Mouse (Mus musculus) heart, embryonic 13.5 days (tissue): ENCODE results near the gene Fggy. TPM values are rescaled to one million over a fixed set of nuclear protein-coding genes. Genes with fewer than 3 reads are reported as not detected.
A peak's percentile ranks its signal among the peaks of the same experiment; 100 is the strongest.

Source experiments
- ATAC-seq: fragments of 200-750 bp; cut with Nextera tagmentation; 2 replicates; pipeline ENCODE4 v1.8.0; 2017; ENCODE audit warnings: moderate TSS enrichment; ENCODE audit not compliant: insufficient number of reproducible peaks, low FRiP score, low TSS enrichment; ENCODE audit errors: extremely low read depth
- H3K27ac ChIP-seq: fragments of 300-500 bp; sonication (generic); replicated peaks from 2 replicates; pipeline ENCODE4 v1.5.1; 2015; ENCODE audit warnings: moderate library complexity, mild to moderate bottlenecking, inconsistent platforms
- H3K27me3 ChIP-seq: fragments of 300-500 bp; sonication (generic); replicated peaks from 2 replicates; pipeline ENCODE4 v1.6.1; 2015; ENCODE audit warnings: mild to moderate bottlenecking, inconsistent platforms
- H3K36me3 ChIP-seq: fragments of 300-500 bp; sonication (generic); 2 replicates; pipeline ENCODE4 v1.6.1; 2015; ENCODE audit warnings: mild to moderate bottlenecking, inconsistent platforms
- H3K4me1 ChIP-seq: fragments of 300-500 bp; sonication (generic); 2 replicates; pipeline ENCODE4 v1.6.1; 2015; ENCODE audit warnings: inconsistent platforms
- H3K4me2 ChIP-seq: fragments of 300-500 bp; sonication (generic); 2 replicates; pipeline ENCODE4 v1.6.1; 2015; ENCODE audit warnings: inconsistent platforms, mild to moderate bottlenecking, moderate library complexity
- H3K4me3 ChIP-seq: fragments of 300-500 bp; sonication (generic); 2 replicates; pipeline ENCODE4 v1.5.1; 2015; ENCODE audit warnings: moderate library complexity, mild to moderate bottlenecking, inconsistent platforms
- H3K9ac ChIP-seq: fragments of 300-500 bp; sonication (generic); 2 replicates; pipeline ENCODE4 v1.6.1; 2015; ENCODE audit warnings: inconsistent platforms, mild to moderate bottlenecking, moderate library complexity
- H3K9me3 ChIP-seq: fragments of 300-500 bp; sonication (generic); 2 replicates; pipeline ENCODE4 v1.6.1; 2016; ENCODE audit warnings: inconsistent platforms
- WGBS: fragments of 180-500 bp; shearing (Covaris S2); methylation state at CpG from one replicate; pipeline ENCODE4 v1.1.7; 2015; ENCODE audit warnings: mixed read lengths; 5-methylcytosine and 5-hydroxymethylcytosine counted together
- polyA plus RNA-seq: library from polyadenylated mRNA; unstranded; fragments of >200 nt; fragmentation: Nextera tagmentation; extraction: Ambion mirVana; gene quantifications from 2 replicates; pipeline ENCODE4 v1.2.1, GENCODE M21; 2015

Gene Fggy
- polyA plus RNA-seq, 1 experiment from 2014 or later = 4.2 TPM

DNA sequence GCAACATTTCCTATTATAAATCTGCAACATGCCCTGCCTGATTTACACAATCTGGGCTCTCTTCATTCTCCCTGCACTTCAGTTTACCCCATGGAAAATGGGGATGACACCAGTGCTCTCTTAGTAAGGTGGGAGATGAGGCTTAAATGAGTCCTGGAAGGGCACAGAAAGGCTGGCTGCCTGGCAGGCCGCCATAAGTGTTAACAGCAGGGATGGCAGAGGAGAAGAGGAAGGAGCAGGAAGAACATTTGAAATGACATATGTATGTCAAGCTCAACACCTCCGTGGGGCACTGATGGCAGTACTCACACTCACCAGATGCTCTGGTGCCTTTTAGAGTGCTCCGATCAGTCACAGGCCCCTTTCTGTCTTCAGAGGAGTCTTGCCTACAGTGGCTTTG is 308.6 kb downstream of the Fggy start:
- no peak overlapping the region for H3K9ac ChIP-seq
- no peaks in the 10 kb centered on the region for H3K27me3 ChIP-seq
- 55% methylated on average over 3 of the region's 3 CpGs for WGBS
- H3K4me2 ChIP-seq = no peak overlapping the region
- H3K4me3 ChIP-seq = no peak overlapping the region
- H3K36me3 ChIP-seq = no peaks in the 10 kb centered on the region
- no peaks in the 10 kb centered on the region for H3K9me3 ChIP-seq
- no peak for ATAC-seq
- no peak overlapping the region for H3K27ac ChIP-seq
- peaks cover 28% of the 10 kb centered on the region for H3K4me1 ChIP-seq

DNA sequence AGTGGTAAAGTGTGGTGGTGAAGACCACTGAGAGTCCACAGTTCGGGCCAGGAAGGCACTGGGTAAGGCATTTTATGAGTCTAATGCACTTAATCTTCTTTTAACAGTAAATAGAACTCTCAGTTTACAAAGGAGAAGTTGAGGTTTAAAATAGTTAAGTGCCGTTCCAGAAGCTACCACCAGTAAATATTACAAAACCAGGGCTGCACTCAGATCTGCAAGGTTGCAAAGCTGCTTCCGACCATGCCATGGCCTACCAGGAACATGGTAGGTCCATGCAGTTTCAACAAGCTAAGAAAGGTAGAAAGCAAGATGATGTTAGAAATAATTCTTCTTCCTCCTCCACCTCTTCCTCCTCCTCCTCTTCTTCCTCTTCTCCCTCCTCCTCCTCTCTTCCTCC is 309.8 kb downstream of the Fggy start:
- H3K9ac ChIP-seq = no peak overlapping the region
- no peak for ATAC-seq
- no peak overlapping the region for H3K4me3 ChIP-seq
- no peaks in the 10 kb centered on the region for H3K36me3 ChIP-seq
- WGBS = 85% methylated on average over 3 of the region's 3 CpGs
- no peak overlapping the region for H3K4me2 ChIP-seq
- H3K27me3 ChIP-seq = no peaks in the 10 kb centered on the region
- H3K27ac ChIP-seq = no peak overlapping the region
- no peaks in the 10 kb centered on the region for H3K9me3 ChIP-seq
- H3K4me1 ChIP-seq = peaks cover 22% of the 10 kb centered on the region

DNA sequence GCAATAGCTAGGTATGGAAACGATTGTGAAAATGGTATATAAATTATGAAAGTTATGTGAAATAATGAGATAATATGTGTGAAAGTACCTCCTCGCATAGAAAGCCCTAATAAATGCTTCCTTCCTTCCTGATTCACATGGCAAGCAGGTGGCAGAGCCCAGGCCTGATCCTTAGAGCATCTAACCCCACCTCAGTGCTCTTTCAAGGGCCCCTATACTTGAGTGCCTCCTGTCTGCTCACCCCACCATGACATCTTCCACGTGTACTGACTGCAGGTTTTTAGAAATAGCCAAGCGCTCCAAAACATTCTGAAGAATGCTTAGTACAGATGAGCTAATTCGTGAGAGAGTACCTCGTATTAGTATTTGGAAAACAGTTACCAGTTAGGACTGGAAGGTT is 311.0 kb downstream of the Fggy start:
- WGBS = 66% methylated on average over 6 of the region's 6 CpGs
- H3K9ac ChIP-seq = no peak overlapping the region
- H3K4me3 ChIP-seq = no peak overlapping the region
- H3K4me1 ChIP-seq = peaks cover 10% of the 10 kb centered on the region
- H3K4me2 ChIP-seq = no peak overlapping the region
- no peaks in the 10 kb centered on the region for H3K9me3 ChIP-seq
- no peaks in the 10 kb centered on the region for H3K36me3 ChIP-seq
- ATAC-seq = no peak
- no peaks in the 10 kb centered on the region for H3K27me3 ChIP-seq
- H3K27ac ChIP-seq = no peak overlapping the region

DNA sequence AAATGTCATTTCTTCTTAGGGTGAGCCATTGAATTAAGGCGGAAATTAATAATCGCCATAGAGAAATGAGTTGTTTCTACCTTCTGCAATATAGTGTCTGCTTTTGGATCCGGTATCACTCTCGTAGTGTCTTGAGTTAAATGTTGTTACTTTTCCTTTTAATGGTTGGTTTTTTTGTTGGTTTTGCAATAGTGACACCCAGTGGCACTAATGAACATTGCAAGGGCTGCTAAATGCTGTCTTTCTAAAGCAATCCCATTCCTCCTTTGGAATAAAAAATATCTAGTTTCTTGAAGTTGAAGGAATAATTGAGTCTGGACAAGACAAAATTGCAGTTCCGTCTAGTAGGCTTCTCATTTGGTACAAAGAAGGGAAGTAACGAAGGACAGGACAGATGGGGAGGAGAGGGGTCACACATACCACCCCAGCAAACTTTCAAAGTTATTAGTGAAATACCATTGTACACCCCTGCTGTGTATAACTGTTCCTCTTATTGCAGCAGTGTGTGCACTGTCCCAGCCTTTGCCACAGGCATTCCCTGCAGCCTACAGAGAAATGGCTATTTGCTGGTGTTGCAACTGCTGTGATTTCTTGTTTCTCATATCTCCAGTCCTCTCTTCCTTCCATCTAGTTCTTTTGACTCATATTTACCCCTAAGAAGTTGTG is 314.0 kb downstream of the Fggy start:
- Histone ChIP-seq H3K9me3 (no peaks in the 10 kb centered on the region), H3K9ac (no peak overlapping the region), H3K4me1 (no peaks in the 10 kb centered on the region), H3K4me3 (no peak overlapping the region), H3K27ac (no peak overlapping the region), H3K27me3 (no peaks in the 10 kb centered on the region), H3K4me2 (peak overlapping the region; percentile 50), H3K36me3 (no peaks in the 10 kb centered on the region)
- 21% methylated on average over 6 of the region's 6 CpGs for WGBS
- ATAC-seq = no peak

DNA sequence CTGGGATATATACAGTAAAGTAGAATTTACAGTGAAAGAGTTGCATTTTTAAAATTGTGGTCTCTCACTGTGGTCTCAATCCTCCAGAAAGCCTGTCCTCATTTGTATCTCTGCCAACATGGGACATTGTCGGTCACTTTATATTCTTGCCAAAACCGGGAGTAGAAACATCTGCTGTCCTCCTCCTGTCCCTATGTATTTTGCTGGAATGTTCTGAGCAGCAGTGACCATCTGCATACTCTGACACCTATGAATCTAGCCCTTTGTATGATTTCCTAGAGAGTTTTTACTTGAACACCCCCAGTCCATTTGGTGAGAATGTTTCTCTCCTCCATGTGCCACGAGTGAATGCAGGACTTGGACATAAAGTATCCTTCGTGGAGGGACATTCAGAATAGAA is 318.6 kb downstream of the Fggy start:
- ATAC-seq = no peak
- Histone ChIP-seq H3K4me3 (no peak overlapping the region), H3K27me3 (no peaks in the 10 kb centered on the region), H3K4me2 (no peak overlapping the region), H3K27ac (no peak overlapping the region), H3K9me3 (no peaks in the 10 kb centered on the region), H3K9ac (no peak overlapping the region), H3K36me3 (no peaks in the 10 kb centered on the region), H3K4me1 (no peaks in the 10 kb centered on the region)
- WGBS = 75% methylated on average over 4 of the region's 4 CpGs

DNA sequence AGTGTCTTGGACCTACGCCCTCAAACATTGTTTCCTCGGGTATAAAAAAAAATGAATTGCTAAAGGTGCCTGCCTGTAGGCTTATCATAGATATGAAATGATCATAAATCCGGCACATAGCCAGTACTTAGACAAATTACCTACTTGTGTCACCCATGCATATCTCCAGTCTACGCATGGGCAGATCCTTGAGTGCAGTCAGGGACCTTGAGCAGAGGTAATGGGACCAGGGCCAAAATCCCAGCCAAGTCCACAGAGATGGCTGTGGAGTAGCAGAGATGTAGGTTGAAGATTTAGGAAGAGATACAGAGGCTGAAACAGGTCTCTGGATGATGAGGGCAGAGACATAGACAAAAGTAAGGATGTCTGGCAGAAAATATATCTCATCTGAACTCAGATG is 320.1 kb downstream of the Fggy start:
- H3K27ac ChIP-seq = no peak overlapping the region

DNA sequence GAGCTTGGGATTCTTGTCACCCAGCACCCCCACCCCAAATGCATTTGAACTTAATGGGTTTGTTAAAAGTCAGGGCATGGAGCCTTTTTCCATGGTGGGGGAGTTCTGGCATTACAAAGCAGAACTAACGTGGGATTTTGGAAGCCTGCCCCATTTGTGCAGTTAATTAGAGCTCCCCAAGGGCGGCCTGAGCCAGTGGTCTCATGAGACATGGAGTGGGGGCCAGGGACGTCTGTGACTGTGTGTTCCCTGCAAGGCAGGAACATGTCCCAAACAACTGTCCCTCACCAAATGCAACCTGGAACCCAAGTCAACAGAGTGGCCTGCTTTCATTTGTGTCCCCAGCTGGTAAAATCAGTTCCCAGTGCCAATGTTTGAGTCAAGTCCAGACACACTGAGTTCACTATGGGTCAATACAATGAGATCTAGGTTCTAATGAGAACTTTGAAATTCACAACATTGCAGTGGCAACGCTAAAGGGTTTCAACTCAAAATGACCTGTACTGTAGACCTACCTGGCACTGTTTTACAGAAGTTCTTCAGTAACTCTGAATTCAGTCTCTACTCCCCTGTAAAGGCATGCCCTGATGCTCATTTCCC is 324.5 kb downstream of the Fggy start:
- WGBS = 51% methylated on average over 4 of the region's 4 CpGs
- no peak overlapping the region for H3K9ac ChIP-seq
- no peak overlapping the region for H3K4me2 ChIP-seq
- no peaks in the 10 kb centered on the region for H3K36me3 ChIP-seq
- H3K4me1 ChIP-seq = peaks cover 6% of the 10 kb centered on the region; the same call in 1 of the 2 replicates
- no peak overlapping the region for H3K4me3 ChIP-seq
- no peak overlapping the region for H3K27ac ChIP-seq
- no peaks in the 10 kb centered on the region for H3K27me3 ChIP-seq
- no peak for ATAC-seq
- H3K9me3 ChIP-seq = no peaks in the 10 kb centered on the region

More for the DNA sequence above, 320.1 kb downstream of the Fggy start:
- no peaks in the 10 kb centered on the region for H3K27me3 ChIP-seq
- H3K4me3 ChIP-seq = no peak overlapping the region
- 73% methylated on average over 4 of the region's 4 CpGs for WGBS
- H3K4me1 ChIP-seq = no peaks in the 10 kb centered on the region
- ATAC-seq = no peak
- H3K9ac ChIP-seq = no peak overlapping the region
- H3K36me3 ChIP-seq = no peaks in the 10 kb centered on the region
- no peaks in the 10 kb centered on the region for H3K9me3 ChIP-seq
- no peak overlapping the region for H3K4me2 ChIP-seq

DNA sequence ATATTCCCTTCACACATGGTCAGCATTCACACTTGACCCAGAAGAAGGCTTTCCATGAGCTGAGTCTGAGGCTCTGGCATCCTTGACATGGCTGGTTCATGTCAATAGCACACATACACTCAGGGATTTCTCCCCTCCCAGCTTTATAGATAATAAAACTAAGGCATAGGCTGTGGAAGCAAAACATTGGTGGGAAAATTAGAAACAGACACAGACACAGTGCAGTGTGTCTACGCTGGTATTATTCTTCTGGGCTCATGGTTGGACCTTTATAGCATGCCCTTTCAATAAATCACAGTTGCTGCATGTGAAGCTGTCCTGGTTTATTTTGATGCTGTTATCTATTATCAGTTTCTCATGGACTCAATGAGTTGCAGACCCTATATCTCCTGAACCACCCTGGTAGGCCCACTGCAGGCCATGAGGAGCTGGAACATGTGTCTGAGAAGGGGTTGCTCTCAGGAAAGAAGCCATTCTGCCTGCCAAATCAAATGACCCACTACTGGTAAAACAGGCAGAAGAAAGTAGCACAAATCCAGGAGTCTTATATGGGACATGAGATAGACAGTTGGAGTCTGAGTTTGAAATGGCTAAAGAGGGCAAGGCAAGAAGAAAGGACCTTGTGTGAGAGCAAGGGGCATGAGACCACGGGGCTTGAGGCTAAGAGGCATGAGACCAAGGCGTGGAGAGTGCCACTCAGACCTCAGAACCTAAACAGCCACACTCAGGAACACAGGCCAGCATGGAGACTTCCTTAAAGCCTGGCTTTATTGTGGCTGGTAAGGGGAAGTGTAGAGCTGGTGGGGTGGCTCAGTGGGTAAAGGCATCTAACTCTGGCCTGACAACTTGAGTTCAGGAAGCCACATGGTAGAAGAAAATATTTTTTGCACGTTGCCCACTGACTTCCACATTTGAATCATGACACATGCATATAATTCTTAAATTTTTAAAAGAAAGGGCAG is 327.2 kb downstream of the Fggy start:
- Histone ChIP-seq H3K4me2 (no peak overlapping the region), H3K4me3 (no peak overlapping the region), H3K4me1 (peaks cover 6% of the 10 kb centered on the region; the same call in 1 of the 2 replicates), H3K36me3 (no peaks in the 10 kb centered on the region), H3K9ac (no peak overlapping the region), H3K9me3 (no peaks in the 10 kb centered on the region), H3K27ac (0 out of 2 replicates have a peak overlapping the region, but pooled peaks have one; percentile 20), H3K27me3 (no peaks in the 10 kb centered on the region)
- no peak for ATAC-seq
- 69% methylated on average over 4 of the region's 4 CpGs for WGBS

DNA sequence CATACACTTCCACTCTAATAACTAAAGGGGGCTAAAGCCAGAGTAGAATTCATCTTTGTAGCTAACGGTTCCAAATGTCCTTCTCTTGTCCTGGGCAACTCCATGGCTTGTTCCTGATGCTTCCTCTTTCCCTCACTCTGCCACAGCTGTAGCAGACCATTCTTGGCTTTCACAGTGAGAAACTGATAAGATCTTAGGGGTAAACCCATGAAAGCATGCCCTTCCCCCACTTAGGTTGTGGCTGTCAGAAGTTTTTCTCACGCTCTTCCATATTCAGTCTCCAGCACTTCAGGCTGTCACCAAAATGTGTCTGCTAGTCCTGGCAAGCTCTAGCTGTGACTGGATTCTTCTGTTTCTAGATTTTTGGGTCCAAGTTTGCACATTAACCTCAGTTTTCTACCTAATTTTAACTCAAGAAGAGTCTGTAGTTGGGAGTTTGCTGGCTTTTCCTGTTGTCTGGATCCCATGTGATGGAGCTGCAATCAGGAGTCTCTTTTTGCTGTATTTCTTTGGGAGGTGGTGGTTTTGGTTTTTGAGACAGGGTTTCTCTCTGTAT is 338.0 kb downstream of the Fggy start:
- Histone ChIP-seq H3K4me3 (no peak overlapping the region), H3K36me3 (no peaks in the 10 kb centered on the region), H3K4me1 (peaks cover 41% of the 10 kb centered on the region), H3K9ac (no peak overlapping the region), H3K27me3 (no peaks in the 10 kb centered on the region), H3K4me2 (no peak overlapping the region), H3K9me3 (no peaks in the 10 kb centered on the region), H3K27ac (no peak overlapping the region)
- no peak for ATAC-seq
- WGBS = 46% methylated on average over 2 of the region's 2 CpGs

DNA sequence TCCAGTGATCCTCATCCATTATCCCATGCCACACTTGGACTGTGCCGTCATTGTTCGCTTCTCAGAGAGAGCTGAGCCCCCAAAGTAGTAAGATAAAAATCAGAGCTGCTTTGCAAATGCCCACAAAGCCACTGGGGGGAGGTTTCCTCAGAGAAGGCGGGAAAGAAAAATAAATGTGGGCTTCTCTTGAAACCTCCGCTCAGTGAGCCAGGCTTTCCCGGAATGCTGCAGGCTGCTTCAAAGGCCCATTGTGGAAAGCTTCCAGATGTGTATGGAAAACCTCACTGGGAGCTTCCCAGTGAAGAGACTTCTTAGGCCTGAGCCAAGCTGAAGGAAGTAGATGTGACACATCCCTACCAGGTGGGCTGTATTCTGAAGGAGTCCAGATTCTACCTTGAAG is 339.3 kb downstream of the Fggy start:
- Histone ChIP-seq H3K4me2 (no peak overlapping the region), H3K9me3 (no peaks in the 10 kb centered on the region), H3K36me3 (no peaks in the 10 kb centered on the region), H3K4me3 (no peak overlapping the region), H3K27me3 (no peaks in the 10 kb centered on the region), H3K27ac (0 out of 2 replicates have a peak overlapping the region, but pooled peaks have one; percentile 28), H3K9ac (no peak overlapping the region), H3K4me1 (peaks cover 46% of the 10 kb centered on the region)
- 33% methylated on average over 5 of the region's 5 CpGs for WGBS
- no peak for ATAC-seq

DNA sequence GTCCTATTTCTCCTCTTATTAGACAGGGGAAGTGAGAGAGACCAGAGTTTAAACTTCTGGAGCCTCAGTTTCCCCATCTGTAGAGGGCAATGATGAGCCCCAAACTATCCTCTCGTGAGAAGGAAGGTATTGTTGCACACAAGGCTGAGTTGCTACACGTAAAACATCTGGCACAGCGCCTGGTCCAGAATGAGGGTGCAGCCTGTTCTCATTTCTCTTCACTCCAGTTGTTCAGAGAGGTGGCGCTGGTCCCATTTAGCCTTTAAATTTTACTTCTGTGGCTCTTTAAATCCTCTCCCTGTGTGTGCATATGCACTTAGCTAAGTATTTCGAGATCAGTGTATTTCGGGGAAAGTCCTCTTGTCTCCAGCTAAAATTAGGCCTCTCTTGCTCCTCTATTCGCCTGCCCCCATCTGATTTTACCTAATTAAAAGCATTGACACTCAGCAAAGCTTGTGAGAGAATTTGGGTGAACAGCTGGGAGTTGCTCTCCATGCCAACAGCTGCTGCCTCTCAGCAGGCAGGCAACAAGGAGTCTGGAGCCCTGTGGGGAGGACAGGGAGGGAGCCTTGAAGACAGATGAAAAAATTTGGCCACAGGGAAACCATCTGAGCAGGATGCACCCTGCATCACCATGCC is 340.0 kb downstream of the Fggy start:
- Histone ChIP-seq H3K4me3 (no peak overlapping the region), H3K9me3 (no peaks in the 10 kb centered on the region), H3K4me1 (peaks cover 46% of the 10 kb centered on the region), H3K27ac (0 out of 2 replicates have a peak overlapping the region, but pooled peaks have one; percentile 28), H3K27me3 (no peaks in the 10 kb centered on the region), H3K36me3 (no peaks in the 10 kb centered on the region), H3K9ac (no peak overlapping the region), H3K4me2 (no peak overlapping the region)
- no peak for ATAC-seq
- WGBS = 59% methylated on average over 7 of the region's 7 CpGs
